Mouse (Mus musculus) cerebellum, adult 2 months (tissue): Measurements from ENCODE around the gene Alkbh6.

Experiments
- CTCF ChIP-seq: fragments of 200-500 bp; IDR thresholded peaks from 2 replicates; pipeline ENCODE4 v1.5.1; 2011; ENCODE audit warnings: low read depth, mild to moderate bottlenecking, control low read depth, low read length, moderate library complexity, borderline replicate concordance; ENCODE audit not compliant: insufficient read depth
- POLR2A ChIP-seq: fragments of 200-500 bp; IDR thresholded peaks from 2 replicates; pipeline ENCODE4 v1.6.1; 2011; ENCODE audit warnings: low read length, control low read depth, borderline replicate concordance; ENCODE audit not compliant: insufficient read depth

GRCm38 (mm10) chr7:30309395-30310129 is 1.0 kb downstream of the Alkbh6 start:
- TF ChIP-seq CTCF (no peak), POLR2A (no peak)
